Mouse (Mus musculus) layer of hippocampus, postnatal 25 days (tissue): ENCODE measurements at regions not wholly inside any gene's neighbourhood (a gene's known extent, or its start where the extent isn't known, plus 50 kb on each side); places are given as distances from the start of the nearest gene placed in this dataset.

Source experiments
- DNase-seq, 2 experiments: peaks; one replicate each; pipeline ENCODE4 v3.0.0; 2022; ENCODE audit warnings: mixed read lengths in 2 of 2, low spot score in 1 of 2; ENCODE audit errors: extremely low spot score in 1 of 2

GRCm38 (mm10) chr14:61971100-61972088, 321.0 kb upstream of the Rnaseh2b start:
- no peak for DNase-seq

- DNase-seq = no peak
Measured at GRCm38 (mm10) chr14:61975301-61975732, 317.1 kb upstream of the Rnaseh2b start.

DNA sequence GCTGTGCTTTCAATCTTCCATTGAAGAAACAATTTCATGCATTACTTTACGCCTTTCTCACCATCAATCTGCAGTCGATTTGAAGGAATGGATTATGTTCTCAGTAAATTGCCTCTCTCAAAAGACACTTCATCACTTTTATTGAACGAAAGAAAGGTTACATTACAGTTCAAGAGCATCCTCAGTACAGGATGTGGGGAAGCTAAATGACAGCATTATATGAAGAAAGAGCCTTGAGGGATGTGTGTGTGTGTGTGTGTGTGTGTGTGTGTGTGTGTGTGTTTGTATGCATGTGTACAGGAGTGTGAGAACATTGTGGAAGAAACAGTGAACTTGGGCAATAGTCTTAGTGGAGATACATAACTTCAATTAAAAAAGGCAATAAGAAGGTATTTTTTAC, 311.8 kb upstream of the Rnaseh2b start:
- DNase-seq = no peak

DNA sequence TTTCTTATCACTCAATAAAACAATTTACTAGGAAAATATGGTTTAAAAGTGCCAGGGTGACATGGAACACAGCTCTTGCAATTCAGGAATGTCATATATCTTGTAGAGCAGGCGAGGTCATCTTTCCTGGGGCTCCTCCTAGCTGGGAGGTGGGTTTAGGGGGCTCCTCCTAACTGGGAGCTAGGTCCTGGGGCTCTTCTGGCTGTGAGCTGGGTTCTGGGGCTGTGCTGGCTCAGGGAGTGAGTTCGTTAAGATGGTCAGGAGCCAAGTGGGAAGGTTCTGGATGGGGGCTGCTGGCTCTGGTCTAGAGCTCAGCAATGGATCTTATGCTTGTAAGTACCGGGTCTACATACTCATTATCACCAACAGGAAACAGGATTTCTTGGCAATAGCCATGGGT, 306.8 kb upstream of the Rnaseh2b start:
- no peak for DNase-seq

- DNase-seq = no peak
Measured at GRCm38 (mm10) chr14:61986203-61986602, 306.2 kb upstream of the Rnaseh2b start.

GRCm38 (mm10) chr14:61995253-61995652, 297.1 kb upstream of the Rnaseh2b start:
- DNase-seq = no peak

- no peak for DNase-seq
Measured at GRCm38 (mm10) chr14:61997736-61998135, 294.7 kb upstream of the Rnaseh2b start.

GRCm38 (mm10) chr14:61998259-61998658, 294.1 kb upstream of the Rnaseh2b start:
- DNase-seq = no peak

- no peak for DNase-seq
Measured at GRCm38 (mm10) chr14:62001481-62001949, 290.9 kb upstream of the Rnaseh2b start.

DNA sequence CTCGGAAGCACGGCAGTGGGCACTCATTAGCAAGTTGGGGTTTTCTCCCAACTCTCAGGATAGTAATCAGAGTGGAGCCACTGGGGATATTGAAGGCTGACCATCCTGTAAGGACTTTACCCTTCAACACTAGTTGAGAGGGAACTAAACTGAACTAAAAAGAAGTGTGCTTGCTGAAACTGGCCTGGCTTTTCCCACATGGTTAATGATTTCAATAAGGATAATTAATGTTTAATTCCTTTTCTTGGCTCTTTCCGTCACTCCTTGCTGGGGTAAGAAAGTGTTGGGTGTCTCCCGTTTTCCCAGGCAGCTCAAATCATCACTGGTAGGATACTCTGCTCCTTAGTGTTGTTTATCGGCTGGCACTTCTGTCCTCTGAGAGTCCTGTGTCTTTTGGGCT, 290.3 kb upstream of the Rnaseh2b start:
- no peak for DNase-seq

DNA sequence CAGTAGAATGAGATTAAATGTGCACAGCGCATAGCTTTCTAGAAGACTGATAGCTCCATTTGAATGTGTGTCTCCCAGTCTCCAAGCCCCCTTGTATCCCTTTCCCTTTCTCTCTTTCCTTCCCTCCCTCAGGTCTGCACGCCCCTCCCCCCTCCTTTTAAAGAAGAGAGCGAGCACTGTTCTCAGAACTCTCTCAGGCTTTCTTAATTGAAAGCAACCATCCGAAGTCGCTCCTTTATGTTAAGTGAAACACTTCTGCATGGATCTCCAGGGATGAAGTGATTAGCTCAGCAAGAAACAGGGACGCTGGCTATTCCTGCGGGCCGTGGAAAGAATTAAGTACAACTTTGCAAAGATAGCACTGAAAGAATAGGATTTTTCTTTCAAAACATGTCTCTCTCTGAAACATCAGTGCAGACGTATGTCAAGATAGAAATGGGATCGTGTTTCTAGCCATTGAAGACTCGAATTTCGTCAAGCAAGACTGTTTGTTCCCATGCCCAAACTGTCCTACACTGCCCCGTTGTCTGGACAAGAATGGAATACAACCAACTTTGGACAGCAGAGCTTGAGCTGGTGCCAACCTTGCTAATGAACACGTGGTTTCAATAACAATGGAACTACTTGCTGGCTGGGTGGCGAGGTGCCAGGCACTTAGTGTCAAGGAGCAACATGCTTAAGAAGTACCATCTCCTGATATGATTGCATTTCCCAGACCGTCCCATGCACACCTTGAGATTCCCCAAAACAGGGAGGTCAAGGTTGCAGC, 289.2 kb upstream of the Rnaseh2b start:
- peak; percentile 14 to 37 for DNase-seq

DNA sequence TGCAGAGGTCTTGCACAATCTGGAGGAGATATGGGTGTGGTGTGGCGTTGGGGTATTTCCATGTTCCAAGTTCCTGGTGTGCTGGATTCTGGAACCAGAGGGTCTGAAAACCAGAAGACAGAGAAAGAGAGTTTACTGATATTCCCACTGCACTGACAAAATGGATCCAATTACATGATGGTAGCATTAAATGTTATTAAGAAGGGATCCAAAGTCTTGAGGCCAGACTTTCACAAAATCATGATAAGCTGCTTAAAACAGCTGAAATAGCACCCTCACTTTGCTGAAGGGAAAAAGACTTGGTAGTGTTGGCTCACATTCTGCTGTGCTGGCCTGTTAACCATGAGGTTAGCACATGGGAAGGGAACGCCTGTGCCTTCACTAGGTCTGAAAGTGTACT, 288.6 kb upstream of the Rnaseh2b start:
- DNase-seq = no peak

DNA sequence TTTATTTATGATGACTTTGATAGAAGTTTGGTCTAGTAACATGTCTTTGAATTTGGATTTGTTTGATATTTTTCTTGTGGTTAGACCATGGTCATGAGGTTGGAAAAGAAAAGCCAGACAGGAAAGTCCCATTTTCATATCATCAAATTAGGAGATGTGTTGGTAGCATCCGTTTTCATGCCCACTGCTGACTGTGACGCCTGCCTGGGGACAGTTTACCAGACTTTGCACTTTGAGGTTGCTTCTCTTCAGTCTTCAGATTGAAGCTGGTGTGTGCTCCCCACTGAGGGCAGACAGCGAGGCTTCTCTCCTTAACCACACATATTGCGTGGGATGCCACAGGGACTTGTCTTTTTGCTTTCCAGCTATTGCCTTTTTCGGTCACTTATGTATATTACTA, 283.7 kb upstream of the Rnaseh2b start:
- no peak for DNase-seq

- no peak for DNase-seq
Measured at GRCm38 (mm10) chr14:62018804-62019203, 273.6 kb upstream of the Rnaseh2b start.

DNA sequence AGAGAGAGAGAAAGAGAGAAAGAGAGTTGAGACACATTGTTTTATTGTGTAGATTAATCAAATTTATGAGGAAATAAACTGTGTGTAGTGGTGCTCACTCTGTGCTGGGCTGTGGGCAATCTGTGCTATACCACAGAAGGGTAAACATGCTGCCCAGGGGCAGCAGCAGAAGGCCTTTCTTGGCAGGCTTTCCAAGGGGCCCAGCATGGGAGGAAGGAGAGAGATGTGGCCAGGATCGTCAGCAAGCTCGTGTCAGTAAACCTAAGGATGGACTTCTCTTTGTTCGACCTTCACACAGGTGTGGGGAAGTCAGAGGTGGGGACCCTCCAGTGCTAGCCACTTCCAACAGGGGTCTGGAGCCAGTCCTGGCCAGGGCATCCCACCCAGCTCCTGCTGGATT, 271.4 kb upstream of the Rnaseh2b start:
- no peak for DNase-seq

GRCm38 (mm10) chr14:62022193-62022592, 270.2 kb upstream of the Rnaseh2b start:
- DNase-seq = no peak

DNA sequence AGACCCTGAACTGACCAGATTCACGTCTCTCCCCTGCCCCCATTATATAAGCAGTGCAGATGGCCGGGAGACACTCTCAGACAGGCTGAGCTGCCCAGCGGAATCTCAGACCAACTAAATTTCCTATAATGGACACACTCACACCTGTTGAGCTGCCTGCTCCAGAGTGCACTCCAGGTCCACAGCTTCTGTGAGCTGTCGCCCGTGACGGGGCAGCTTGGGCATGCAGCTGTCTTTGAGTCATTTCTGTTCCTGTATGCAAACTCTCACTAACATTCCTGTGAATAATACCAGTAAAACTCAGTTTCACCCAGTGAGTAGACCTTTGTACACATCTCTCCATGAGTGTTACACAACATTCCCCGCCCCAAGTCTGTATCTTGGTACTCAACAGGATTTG, 269.4 kb upstream of the Rnaseh2b start:
- no peak for DNase-seq

GRCm38 (mm10) chr14:62027751-62028279, 264.6 kb upstream of the Rnaseh2b start:
- no peak for DNase-seq

- no peak for DNase-seq
Measured at GRCm38 (mm10) chr14:62030059-62030458, 262.3 kb upstream of the Rnaseh2b start.

GRCm38 (mm10) chr14:62033661-62034060, 258.7 kb upstream of the Rnaseh2b start:
- DNase-seq = no peak

GRCm38 (mm10) chr14:62034664-62035063, 257.7 kb upstream of the Rnaseh2b start:
- DNase-seq = peak in 1 of 2 experiments; percentile 7
